Mouse (Mus musculus): ENCODE data around the gene Nup205. TPM values are rescaled to one million over a fixed set of nuclear protein-coding genes. Genes with fewer than 3 reads are reported as not detected.

Nup205 gene
- polyA plus RNA-seq, 1 experiment from 2014 or later: 28.6 TPM

DNA sequence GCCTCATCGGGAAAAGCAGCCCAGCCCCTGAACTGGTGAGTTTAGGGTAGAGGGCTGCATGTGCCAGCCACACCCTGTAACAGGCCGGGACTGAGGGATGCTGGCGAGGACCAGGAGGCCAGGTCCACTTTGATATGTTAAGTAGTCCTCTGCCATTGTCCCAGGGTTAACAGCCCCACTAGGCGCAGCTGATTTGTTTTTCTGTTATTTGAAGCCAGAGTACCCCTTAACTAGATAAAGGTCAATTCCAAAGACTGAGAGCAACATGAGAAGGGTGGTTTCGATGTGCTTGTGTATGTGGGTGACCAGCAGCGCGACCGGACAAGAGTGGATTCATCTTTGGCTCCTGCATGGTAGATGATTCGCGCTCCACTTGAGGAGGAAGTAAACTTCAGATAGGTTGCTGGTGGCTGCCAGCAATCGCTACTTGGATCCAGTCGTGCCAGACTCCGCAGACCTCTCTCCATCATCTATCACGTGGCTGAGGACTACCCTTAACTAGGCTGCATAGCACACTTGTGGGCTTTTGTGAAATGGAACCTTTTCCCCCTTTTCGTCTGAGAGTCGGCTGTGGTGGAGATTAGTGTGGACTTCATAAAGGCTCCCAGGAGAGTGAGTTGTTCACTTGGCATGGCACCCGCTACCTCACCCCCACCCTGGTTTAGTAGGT lies 74.7 kb downstream of the Nup205 start:
- 0 out of 2 replicates have a peak, but pooled peaks have one; percentile 7 for ATAC-seq (ENCODE audit: insufficient number of reproducible peaks, insufficient read depth, low FRiP score, low read depth)
- WGBS: 60% methylated on average over 17 of the region's 17 CpGs
- H3K36me3 ChIP-seq (ENCODE audit: control insufficient read depth, insufficient read depth, low read length): peaks cover 7% of the 10 kb centered on the region; the same call in 1 of the 2 replicates
- H3K27me3 ChIP-seq (ENCODE audit: control insufficient read depth, insufficient read depth, low read length): no peaks in the 10 kb centered on the region
- H3K9ac ChIP-seq (ENCODE audit: low read length): peak overlapping the region; percentile 41; the same call in 1 of the 2 replicates
- H3K4me2 ChIP-seq (ENCODE audit: low read length): peak overlapping the region; percentile 85
- peaks cover 19 to 40% of the 10 kb centered on the region in 2 experiments for H3K4me1 ChIP-seq (ENCODE audit: control insufficient read depth in 2 of 2, insufficient read depth in 2 of 2, low read length in 2 of 2)
- H3K27ac ChIP-seq (replicated peaks in 1 of 2; ENCODE audit: control insufficient read depth in 1 of 2, insufficient read depth in 1 of 2, low read depth in 2 of 2, low read length in 2 of 2): peak overlapping the region in 1 of 2 experiments; percentile 96; a peak in 1 of 4 replicates
- no peaks in the 10 kb centered on the region for H3K9me3 ChIP-seq (ENCODE audit: control insufficient read depth, low read length)
- H3K4me3 ChIP-seq (ENCODE audit: control insufficient read depth in 1 of 2, insufficient read depth in 1 of 2, low read depth in 1 of 2, low read length in 2 of 2): peak overlapping the region in 1 of 2 experiments; percentile 82; a peak in 1 of 4 replicates

DNA sequence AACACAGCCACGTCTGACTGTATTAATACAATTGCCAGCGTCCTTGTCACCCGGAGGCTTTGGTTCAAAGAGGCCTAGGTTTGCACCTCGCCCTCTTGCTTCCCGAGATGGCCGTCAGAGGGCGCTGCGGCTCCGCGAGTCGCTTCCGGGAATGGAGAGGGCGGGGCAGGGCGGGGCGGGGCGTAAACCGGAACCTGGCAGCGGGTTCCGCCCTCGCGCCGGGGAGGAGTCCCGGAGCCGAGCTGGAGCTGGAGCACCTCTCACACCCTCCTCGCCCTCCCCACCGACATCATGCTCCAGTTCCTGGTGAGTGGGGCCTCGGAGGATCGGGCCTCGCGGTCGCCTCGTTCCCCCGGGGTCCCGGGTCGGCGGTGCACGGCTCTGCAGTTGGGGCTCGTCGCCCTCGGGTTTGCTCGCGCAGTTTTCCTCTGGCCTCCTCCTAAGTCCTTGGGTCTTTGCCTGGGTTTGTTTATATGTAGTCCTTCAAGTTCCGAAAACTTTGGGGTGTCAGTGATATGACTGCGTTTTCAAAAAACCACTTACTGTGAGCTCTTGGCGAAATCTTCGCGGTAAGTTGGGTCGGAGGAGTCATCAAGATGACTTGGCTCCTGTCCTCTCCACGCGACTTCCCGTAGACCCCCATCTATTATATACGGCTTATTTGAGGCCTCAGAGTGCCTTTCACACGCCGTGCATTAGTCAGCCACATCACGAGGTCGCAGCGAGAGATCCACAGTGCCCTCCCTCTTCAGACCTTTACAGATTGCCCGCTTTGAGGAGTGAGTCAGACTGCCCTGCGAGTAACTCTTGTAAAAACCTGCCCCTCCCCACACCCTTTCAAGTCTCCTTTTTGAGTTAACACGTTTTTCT lies 75.5 kb downstream of the Nup205 start:
- H3K27me3 ChIP-seq (ENCODE audit: control insufficient read depth, insufficient read depth, low read length): no peaks in the 10 kb centered on the region
- H3K4me2 ChIP-seq (ENCODE audit: low read length): peak overlapping the region; percentile 85
- no peaks in the 10 kb centered on the region for H3K9me3 ChIP-seq (ENCODE audit: control insufficient read depth, low read length)
- H3K4me1 ChIP-seq (ENCODE audit: control insufficient read depth in 2 of 2, insufficient read depth in 2 of 2, low read length in 2 of 2): peaks cover 22 to 46% of the 10 kb centered on the region in 2 experiments
- peak; percentile 84 for ATAC-seq (ENCODE audit: insufficient number of reproducible peaks, insufficient read depth, low FRiP score, low read depth)
- under 1% methylated on average over 60 of the region's 60 CpGs for WGBS
- peak overlapping the region; percentile 73 to 82 for H3K4me3 ChIP-seq (ENCODE audit: control insufficient read depth in 1 of 2, insufficient read depth in 1 of 2, low read depth in 1 of 2, low read length in 2 of 2)
- H3K9ac ChIP-seq (ENCODE audit: low read length): peak overlapping the region; percentile 95
- 0 out of 2 replicates have a peak, but pooled peaks cover 4% of the 10 kb centered on the region for H3K36me3 ChIP-seq (ENCODE audit: control insufficient read depth, insufficient read depth, low read length)
- peak overlapping the region; percentile 89 to 96 for H3K27ac ChIP-seq (replicated peaks in 1 of 2; ENCODE audit: control insufficient read depth in 1 of 2, insufficient read depth in 1 of 2, low read depth in 2 of 2, low read length in 2 of 2)

DNA sequence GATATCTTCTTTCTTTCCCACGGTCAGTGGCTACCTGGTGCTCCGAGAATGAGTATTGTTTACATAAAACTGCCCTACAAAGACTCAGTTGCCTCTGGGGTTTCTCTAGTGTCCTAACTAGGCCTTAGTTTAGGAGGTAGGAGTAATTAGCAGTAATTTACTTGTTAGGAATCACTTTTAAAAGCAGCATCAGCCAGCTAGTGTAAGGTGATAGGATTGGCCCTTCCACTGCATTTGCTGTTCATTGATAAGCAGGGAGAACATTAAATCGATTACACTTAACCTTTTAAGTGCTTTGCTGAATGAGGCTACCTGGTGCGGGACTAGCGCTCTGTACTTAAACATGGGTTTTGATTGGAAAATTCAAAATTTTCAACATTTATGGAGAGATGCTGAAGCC lies 76.3 kb downstream of the Nup205 start:
- Histone ChIP-seq H3K4me2 (ENCODE audit: low read length) (peak overlapping the region; percentile 85), H3K27me3 (ENCODE audit: control insufficient read depth, insufficient read depth, low read length) (no peaks in the 10 kb centered on the region), H3K36me3 (ENCODE audit: control insufficient read depth, insufficient read depth, low read length) (0 out of 2 replicates have a peak, but pooled peaks cover under 1% of the 10 kb centered on the region), H3K4me1 (ENCODE audit: control insufficient read depth in 2 of 2, insufficient read depth in 2 of 2, low read length in 2 of 2) (peaks cover 25 to 52% of the 10 kb centered on the region in 2 experiments), H3K4me3 (ENCODE audit: control insufficient read depth in 1 of 2, insufficient read depth in 1 of 2, low read depth in 1 of 2, low read length in 2 of 2) (peak overlapping the region; percentile 73 to 82; a peak in 3 of 4 replicates), H3K9ac (ENCODE audit: low read length) (peak overlapping the region; percentile 95), H3K27ac (replicated peaks in 1 of 2; ENCODE audit: control insufficient read depth in 1 of 2, insufficient read depth in 1 of 2, low read depth in 2 of 2, low read length in 2 of 2) (peak overlapping the region; percentile 89 to 96; a peak in 3 of 4 replicates), H3K9me3 (ENCODE audit: control insufficient read depth, low read length) (no peaks in the 10 kb centered on the region)
- 41% methylated on average over 5 of the region's 5 CpGs for WGBS
- ATAC-seq (ENCODE audit: insufficient number of reproducible peaks, insufficient read depth, low FRiP score, low read depth): no peak

DNA sequence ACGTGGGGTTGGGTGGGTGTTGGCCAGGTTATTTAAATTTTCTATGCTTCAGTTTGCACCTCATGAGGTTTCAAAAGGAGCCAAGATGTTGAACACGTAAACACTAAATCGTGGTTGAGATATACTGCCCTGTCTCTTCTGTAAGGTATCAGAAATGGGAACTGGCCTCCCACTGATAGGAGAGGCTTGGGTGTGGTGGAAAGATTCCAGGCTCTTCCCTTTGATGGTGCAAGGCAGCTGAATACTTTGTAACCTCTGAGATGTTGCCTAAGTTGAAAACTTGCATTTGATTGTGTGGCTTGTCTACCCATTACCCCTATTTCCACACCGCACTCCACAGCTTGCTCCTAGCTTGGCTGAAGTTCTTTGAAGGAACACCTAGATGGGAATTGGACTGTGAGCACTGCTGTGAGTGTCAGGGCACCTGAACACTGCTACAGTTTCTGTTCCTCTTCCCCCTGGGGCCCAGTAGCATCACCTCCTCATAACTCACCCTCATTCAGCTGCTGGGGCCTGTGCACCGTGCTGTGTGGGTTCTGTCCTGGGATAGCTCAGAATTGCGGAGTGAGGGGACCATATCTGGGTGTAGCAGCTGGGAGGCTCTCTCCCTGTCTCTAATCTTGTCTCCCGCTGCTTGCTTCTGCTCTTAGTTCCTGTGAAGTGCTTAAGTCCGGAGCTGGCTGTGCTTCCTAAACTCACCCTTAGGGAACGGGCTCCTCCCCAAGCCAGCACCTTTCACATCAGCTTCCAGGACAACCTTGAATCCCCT lies 77.1 kb downstream of the Nup205 start:
- H3K4me2 ChIP-seq (ENCODE audit: low read length): peak overlapping the region; percentile 85
- WGBS: 20% methylated on average over 9 of the region's 9 CpGs
- no peaks in the 10 kb centered on the region for H3K9me3 ChIP-seq (ENCODE audit: control insufficient read depth, low read length)
- no peaks in the 10 kb centered on the region for H3K27me3 ChIP-seq (ENCODE audit: control insufficient read depth, insufficient read depth, low read length)
- H3K9ac ChIP-seq (ENCODE audit: low read length): peak overlapping the region; percentile 44
- peak overlapping the region; percentile 23 to 82 for H3K4me3 ChIP-seq (ENCODE audit: control insufficient read depth in 1 of 2, insufficient read depth in 1 of 2, low read depth in 1 of 2, low read length in 2 of 2)
- no peaks in the 10 kb centered on the region for H3K36me3 ChIP-seq (ENCODE audit: control insufficient read depth, insufficient read depth, low read length)
- H3K4me1 ChIP-seq (ENCODE audit: control insufficient read depth in 2 of 2, insufficient read depth in 2 of 2, low read length in 2 of 2): peaks cover 28 to 57% of the 10 kb centered on the region in 2 experiments
- H3K27ac ChIP-seq (replicated peaks in 1 of 2; ENCODE audit: control insufficient read depth in 1 of 2, insufficient read depth in 1 of 2, low read depth in 2 of 2, low read length in 2 of 2): peak overlapping the region; percentile 47 to 55
- ATAC-seq (ENCODE audit: insufficient number of reproducible peaks, insufficient read depth, low FRiP score, low read depth): no peak

DNA sequence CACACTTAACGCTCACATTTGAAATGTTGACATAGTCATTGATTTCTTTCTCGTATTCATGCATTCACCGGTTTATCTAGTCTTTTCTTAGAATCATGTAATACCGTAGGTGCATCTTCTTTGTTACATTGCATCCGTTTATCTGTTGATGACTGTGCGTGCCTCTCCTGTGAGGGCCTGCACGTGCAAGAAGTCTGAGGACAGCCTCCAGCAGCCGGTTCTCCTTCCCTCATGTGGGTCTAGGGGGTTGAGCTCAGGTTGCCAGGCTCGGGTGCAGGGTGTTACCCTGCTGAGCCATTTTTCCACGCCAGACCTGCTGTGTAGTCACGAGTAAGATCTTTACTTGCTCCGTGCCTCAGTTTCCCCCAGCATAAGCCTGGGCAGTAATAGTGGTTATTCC lies 77.8 kb downstream of the Nup205 start:
- 45% methylated on average over 12 of the region's 12 CpGs for WGBS
- Histone ChIP-seq H3K27ac (replicated peaks in 1 of 2; ENCODE audit: control insufficient read depth in 1 of 2, insufficient read depth in 1 of 2, low read depth in 2 of 2, low read length in 2 of 2) (peak overlapping the region; percentile 47 to 55), H3K27me3 (ENCODE audit: control insufficient read depth, insufficient read depth, low read length) (no peaks in the 10 kb centered on the region), H3K9ac (ENCODE audit: low read length) (peak overlapping the region; percentile 44), H3K4me2 (ENCODE audit: low read length) (peak overlapping the region; percentile 85), H3K36me3 (ENCODE audit: control insufficient read depth, insufficient read depth, low read length) (no peaks in the 10 kb centered on the region), H3K4me3 (ENCODE audit: control insufficient read depth in 1 of 2, insufficient read depth in 1 of 2, low read depth in 1 of 2, low read length in 2 of 2) (peak overlapping the region; percentile 23 to 82; a peak in 3 of 4 replicates), H3K4me1 (ENCODE audit: control insufficient read depth in 2 of 2, insufficient read depth in 2 of 2, low read length in 2 of 2) (peaks cover 32 to 64% of the 10 kb centered on the region in 2 experiments), H3K9me3 (ENCODE audit: control insufficient read depth, low read length) (no peaks in the 10 kb centered on the region)
- ATAC-seq (ENCODE audit: insufficient number of reproducible peaks, insufficient read depth, low FRiP score, low read depth): no peak

DNA sequence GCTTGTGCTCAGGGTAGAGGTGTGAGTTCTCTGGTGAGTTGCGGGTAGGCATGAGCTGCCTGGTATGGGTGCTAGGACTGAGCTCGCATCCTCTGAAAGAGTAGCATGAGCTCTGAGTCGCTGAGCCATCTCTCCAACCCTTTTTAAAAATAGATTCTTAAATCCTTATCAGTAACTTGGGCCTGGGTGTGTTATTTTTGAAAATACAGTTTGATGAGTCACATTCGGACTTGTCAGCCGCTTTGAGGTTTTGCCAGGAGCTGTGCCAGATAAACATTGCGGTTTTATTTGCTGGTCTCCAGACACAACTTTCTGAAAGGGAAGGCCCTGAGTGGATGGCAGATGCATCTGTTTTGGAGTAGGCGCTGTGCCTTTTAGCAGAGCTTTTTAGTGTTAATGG lies 79.5 kb downstream of the Nup205 start:
- Histone ChIP-seq H3K27ac (replicated peaks in 1 of 2; ENCODE audit: control insufficient read depth in 1 of 2, insufficient read depth in 1 of 2, low read depth in 2 of 2, low read length in 2 of 2) (peak overlapping the region; percentile 41; a peak in 3 of 4 replicates), H3K36me3 (ENCODE audit: control insufficient read depth, insufficient read depth, low read length) (peaks cover 10% of the 10 kb centered on the region), H3K4me2 (ENCODE audit: low read length) (peak overlapping the region; percentile 85), H3K9me3 (ENCODE audit: control insufficient read depth, low read length) (no peaks in the 10 kb centered on the region), H3K9ac (ENCODE audit: low read length) (no peak overlapping the region), H3K27me3 (ENCODE audit: control insufficient read depth, insufficient read depth, low read length) (no peaks in the 10 kb centered on the region), H3K4me3 (ENCODE audit: control insufficient read depth in 1 of 2, insufficient read depth in 1 of 2, low read depth in 1 of 2, low read length in 2 of 2) (no peak overlapping the region), H3K4me1 (ENCODE audit: control insufficient read depth in 2 of 2, insufficient read depth in 2 of 2, low read length in 2 of 2) (peaks cover 39 to 73% of the 10 kb centered on the region in 2 experiments)
- 7% methylated on average over 7 of the region's 7 CpGs for WGBS
- ATAC-seq (ENCODE audit: insufficient number of reproducible peaks, insufficient read depth, low FRiP score, low read depth): no peak

All from heart, embryonic 14.5 days (tissue).